Mouse (Mus musculus) urinary bladder, postnatal 10 days (tissue): ENCODE measurements around the gene Nhlh1.

Experiments
- DNase-seq: peaks from one replicate; pipeline ENCODE4 v3.0.0; 2022; ENCODE audit warnings: low spot score

The Nhlh1 gene

GRCm38 (mm10) chr1:172053541-172054440, 3.6 kb downstream of the Nhlh1 start:
- DNase-seq = no peak

- no peak for DNase-seq
Observed at GRCm38 (mm10) chr1:172052766-172053279, 4.5 kb downstream of the Nhlh1 start.

DNA sequence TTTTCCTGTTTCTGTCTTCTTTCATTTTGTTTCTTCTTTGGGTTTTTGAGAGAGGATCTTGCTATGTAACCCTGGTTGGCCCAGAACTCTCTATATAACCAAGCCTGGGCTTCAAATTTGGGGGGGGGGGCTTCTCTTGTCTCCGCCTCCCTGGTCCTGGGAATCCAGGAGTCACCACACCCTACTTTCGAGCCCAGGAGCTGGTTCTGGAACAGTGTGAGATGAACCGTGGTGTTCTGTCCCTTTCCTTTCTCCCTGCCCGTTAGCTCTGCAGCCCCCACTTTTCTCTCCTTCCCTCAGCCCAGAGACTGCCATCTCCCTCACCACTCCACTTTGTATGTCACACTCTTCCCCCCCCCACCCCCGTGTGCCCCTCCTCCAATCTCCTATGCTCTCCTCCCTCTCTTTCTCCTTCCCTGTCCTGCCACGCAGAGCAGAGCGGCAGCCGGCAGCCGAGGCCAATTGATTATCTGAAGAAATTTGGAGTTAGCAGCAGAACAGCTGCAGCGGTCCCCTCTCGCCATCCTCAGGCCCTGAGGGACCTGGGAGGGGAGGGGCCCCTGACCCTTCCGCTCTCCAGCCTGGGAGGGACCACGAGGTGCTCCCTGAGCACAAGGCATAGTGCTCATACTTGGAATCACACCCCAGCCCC, 8.1 kb downstream of the Nhlh1 start:
- no peak for DNase-seq

DNA sequence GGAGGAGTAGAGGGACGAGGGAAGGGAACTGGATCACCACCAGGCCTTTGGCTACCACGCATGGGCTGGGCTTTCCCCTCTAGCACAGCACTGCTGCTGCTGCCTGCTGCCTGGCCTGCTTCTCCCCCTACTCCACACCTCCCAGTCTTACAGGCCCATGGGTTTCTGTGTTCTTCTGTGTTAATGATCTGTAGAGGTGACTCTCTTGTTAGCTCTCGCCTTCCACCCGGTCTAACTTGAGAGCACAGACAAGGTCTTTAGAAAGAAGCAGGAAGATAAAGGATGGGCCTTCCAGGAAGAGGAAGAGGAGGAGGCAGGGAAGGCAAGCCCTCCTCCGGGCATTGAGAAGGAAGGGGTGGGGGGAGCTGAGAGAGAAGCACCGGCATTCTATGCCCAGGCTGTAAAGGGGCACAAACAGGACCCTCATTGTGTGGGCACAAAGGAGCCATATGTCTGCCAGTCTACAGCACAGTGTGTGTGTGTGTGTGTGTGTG, 9.1 kb downstream of the Nhlh1 start:
- no peak for DNase-seq

GRCm38 (mm10) chr1:172046938-172047337, 10.4 kb downstream of the Nhlh1 start:
- DNase-seq = no peak

- no peak for DNase-seq
Observed at GRCm38 (mm10) chr1:172046410-172046809, 11.0 kb downstream of the Nhlh1 start.

DNA sequence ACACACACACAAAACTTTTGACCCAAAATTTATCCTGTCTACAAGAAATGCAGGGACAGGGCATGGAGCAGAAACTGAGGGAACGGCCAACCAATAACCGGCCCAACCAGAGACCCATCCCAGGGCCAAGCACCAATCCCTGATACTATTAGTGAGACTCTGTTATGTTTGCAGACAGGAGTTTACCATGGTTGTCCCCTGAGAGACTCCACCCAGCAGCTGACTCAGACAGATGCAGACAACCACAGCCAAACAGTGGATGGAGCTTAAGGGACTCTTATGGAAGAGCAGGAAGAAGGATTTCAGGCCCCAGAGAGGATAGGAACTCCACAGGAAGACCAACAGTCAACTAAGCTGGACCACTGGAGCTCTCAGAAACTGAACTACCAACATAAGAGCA, 27.5 kb downstream of the Nhlh1 start:
- DNase-seq = no peak

DNA sequence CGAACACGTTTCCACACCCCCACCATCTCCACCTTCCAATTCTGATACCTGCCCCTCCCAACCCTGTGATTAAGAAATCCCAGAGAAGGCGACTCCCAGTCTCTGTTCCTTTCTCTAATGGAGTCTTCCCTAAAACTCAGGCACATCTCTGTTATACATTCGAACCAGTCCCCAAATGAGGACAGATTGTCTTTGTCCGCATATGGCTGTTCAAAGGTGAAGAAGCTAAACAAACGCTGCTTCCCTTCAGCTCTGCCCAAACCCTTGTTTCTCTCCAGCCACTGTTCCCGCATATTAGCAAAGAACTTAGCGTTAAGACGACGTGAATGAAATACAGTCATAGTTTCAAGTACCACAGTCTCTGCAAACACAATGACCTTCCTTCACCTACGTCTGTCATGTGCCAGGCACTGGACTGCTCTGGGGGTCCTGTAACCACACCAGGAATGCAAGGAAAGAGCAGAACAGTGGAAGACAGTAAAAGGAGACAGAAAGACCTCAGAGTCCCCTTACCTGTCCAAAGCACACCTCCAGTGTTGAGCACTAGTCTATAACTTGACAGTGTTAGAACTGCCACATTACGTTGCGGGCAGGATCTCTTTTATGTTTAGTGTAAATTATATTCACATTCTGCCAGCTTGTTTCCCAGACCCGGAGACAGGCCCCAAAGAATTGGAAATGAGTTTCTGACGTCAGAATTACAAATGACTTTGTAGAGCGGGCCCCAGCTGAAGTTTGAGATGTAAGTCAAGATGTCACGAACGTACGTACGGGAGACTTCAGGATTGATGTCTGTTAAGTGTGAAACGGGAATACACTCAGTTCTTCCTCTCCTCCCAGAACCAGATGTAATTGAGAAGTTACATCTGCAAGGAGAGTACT, 28.7 kb downstream of the Nhlh1 start, which contains the start of gene Vangl2:
Gene Vangl2, minus strand, starts transcription at position 51 of the 882 bp plus-strand sequence.
- DNase-seq = no peak

DNA sequence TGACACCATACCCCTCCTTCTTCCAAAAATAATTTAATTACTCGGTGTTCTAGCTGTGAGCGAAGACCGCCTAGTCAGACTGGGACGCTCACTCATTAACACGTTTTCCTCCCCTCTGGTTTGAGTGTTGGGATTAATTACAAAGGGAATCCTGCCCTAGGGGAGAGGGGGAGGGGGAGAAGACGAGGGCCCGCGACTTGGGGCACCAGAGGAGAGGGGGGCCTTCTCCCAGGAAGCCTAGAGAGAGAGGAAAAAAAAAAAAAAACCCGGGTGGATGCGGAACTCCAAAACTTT, 29.6 kb downstream of the Nhlh1 start:
- no peak for DNase-seq

- peak; percentile 70 for DNase-seq
Observed at GRCm38 (mm10) chr1:172027010-172027808, 30.2 kb downstream of the Nhlh1 start.

GRCm38 (mm10) chr1:172026201-172026901, 31.0 kb downstream of the Nhlh1 start:
- no peak for DNase-seq

- no peak for DNase-seq
Observed at GRCm38 (mm10) chr1:172025201-172025904, 32.0 kb downstream of the Nhlh1 start.

GRCm38 (mm10) chr1:172024140-172024895, 33.1 kb downstream of the Nhlh1 start:
- DNase-seq = no peak

GRCm38 (mm10) chr1:172019863-172020521, 37.4 kb downstream of the Nhlh1 start:
- no peak for DNase-seq

GRCm38 (mm10) chr1:172019339-172019738, 38.0 kb downstream of the Nhlh1 start:
- DNase-seq = no peak

GRCm38 (mm10) chr1:172018336-172019311, 38.7 kb downstream of the Nhlh1 start:
- DNase-seq = no peak

GRCm38 (mm10) chr1:172017517-172018070, 39.8 kb downstream of the Nhlh1 start:
- DNase-seq = no peak
